Mouse (Mus musculus) limb, embryonic 11.5 days (tissue): ENCODE data around the gene Ormdl3. TPM values are rescaled to one million over a fixed set of nuclear protein-coding genes. Genes with fewer than 3 reads are reported as not detected.

Experiments used
- ATAC-seq: fragments of 200-750 bp; cut with Nextera tagmentation; 2 replicates; pipeline ENCODE4 v1.8.0; 2017; ENCODE audit warnings: low read depth; ENCODE audit not compliant: insufficient number of reproducible peaks, low FRiP score, low TSS enrichment
- DNase-seq: peaks from one replicate; pipeline ENCODE4 v3.0.0-alpha.2; 2015; ENCODE audit warnings: low spot score
- H3K27ac ChIP-seq: fragments of 300-500 bp; sonication (generic); replicated peaks from 2 replicates; pipeline ENCODE4 v1.5.1; 2014; ENCODE audit warnings: low read depth, mild to moderate bottlenecking, low read length
- H3K27me3 ChIP-seq: fragments of 300-500 bp; sonication (generic); 2 replicates; pipeline ENCODE4 v1.6.1; 2014; ENCODE audit warnings: mild to moderate bottlenecking, low read length, mixed read lengths; ENCODE audit not compliant: control insufficient read depth, insufficient read depth
- H3K36me3 ChIP-seq: fragments of 300-500 bp; sonication (generic); 2 replicates; pipeline ENCODE4 v1.6.1; 2014; ENCODE audit warnings: mild to moderate bottlenecking, low read length, moderate library complexity, mixed read lengths; ENCODE audit not compliant: control insufficient read depth, insufficient read depth
- H3K4me1 ChIP-seq: fragments of 300-500 bp; sonication (generic); 2 replicates; pipeline ENCODE4 v1.6.1; 2014; ENCODE audit warnings: low read length, mixed read lengths; ENCODE audit not compliant: control insufficient read depth, insufficient read depth
- H3K4me2 ChIP-seq: fragments of 300-500 bp; sonication (generic); 2 replicates; pipeline ENCODE4 v1.6.1; 2014; ENCODE audit warnings: low read depth, mild to moderate bottlenecking, moderate library complexity; ENCODE audit not compliant: severe bottlenecking
- H3K4me3 ChIP-seq: fragments of 300-500 bp; sonication (generic); 2 replicates; pipeline ENCODE4 v1.5.1; 2014; ENCODE audit warnings: low read depth, low read length
- H3K9ac ChIP-seq: fragments of 300-500 bp; sonication (generic); 2 replicates; pipeline ENCODE4 v1.6.1; 2014; ENCODE audit warnings: mild to moderate bottlenecking, low read length
- H3K9me3 ChIP-seq: fragments of 300-500 bp; sonication (generic); 2 replicates; pipeline ENCODE4 v1.6.1; 2016; ENCODE audit warnings: low read length; ENCODE audit not compliant: control insufficient read depth
- WGBS: fragments of 180-500 bp; shearing (Covaris S2); extraction: QIAGEN DNeasy Blood & Tissue Kit; methylation state at CpG from one replicate; pipeline ENCODE4 v1.1.7; 2014; 5-methylcytosine and 5-hydroxymethylcytosine counted together
- polyA plus RNA-seq: library from polyadenylated mRNA; unstranded; fragments of >200 nt; fragmentation: Nextera tagmentation; extraction: Ambion mirVana; gene quantifications from 2 replicates; pipeline ENCODE4 v1.2.1, GENCODE M21; 2014

Gene Ormdl3
- polyA plus RNA-seq, 1 experiment from 2014 or later = 9.6 TPM

DNA sequence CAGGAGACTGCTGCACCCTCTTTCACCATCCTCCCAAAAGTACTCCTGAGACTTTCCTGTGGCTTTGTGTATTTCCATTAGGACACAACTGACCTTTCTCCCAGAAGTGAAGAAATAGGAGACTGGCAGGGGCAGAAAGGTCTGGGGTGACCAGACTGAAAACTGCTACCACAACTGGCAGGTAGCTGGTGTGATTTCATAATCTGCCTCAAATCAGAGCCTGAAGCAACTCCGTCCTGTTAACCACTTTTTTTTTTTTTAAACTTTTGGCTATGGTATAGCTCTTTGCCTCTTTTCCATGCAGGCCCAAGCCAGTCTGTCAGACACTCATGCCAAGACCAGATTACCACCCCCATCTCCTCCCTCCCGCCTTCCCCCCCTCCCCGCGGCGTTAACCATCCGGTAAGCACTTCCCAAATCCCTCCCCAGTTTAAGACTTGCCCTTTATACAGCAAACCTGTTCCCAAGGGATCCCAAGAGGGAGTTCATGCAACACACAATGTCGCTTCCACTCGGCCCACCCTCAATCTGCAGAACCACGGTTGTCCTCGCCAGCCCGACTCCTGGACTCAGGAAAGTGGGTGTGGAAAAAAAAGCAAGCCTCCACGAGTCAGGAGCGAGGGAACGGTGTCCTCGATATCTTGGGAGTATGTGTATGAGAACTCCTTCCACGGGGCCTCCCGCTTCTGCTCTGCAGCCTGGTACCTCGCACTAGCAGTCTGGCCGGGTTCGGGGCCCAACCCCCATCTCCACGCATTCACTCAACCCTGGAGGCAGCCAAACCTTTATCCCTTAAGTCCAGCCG, 879 bp downstream of the Ormdl3 start:
- H3K27ac ChIP-seq = no peak overlapping the region
- no peaks in the 10 kb centered on the region for H3K27me3 ChIP-seq
- DNase-seq (no peak), ATAC-seq (peak; percentile 15; the same call in 1 of the 2 replicates)
- 1% methylated on average over 22 of the region's 22 CpGs for WGBS
- peak overlapping the region; percentile 83 for H3K4me3 ChIP-seq
- H3K4me1 ChIP-seq = peaks cover 16% of the 10 kb centered on the region
- H3K9me3 ChIP-seq = no peaks in the 10 kb centered on the region
- peak overlapping the region; percentile 81 for H3K9ac ChIP-seq
- H3K36me3 ChIP-seq = peaks cover 3% of the 10 kb centered on the region; the same call in 1 of the 2 replicates
- H3K4me2 ChIP-seq = peak overlapping the region; percentile 89

DNA sequence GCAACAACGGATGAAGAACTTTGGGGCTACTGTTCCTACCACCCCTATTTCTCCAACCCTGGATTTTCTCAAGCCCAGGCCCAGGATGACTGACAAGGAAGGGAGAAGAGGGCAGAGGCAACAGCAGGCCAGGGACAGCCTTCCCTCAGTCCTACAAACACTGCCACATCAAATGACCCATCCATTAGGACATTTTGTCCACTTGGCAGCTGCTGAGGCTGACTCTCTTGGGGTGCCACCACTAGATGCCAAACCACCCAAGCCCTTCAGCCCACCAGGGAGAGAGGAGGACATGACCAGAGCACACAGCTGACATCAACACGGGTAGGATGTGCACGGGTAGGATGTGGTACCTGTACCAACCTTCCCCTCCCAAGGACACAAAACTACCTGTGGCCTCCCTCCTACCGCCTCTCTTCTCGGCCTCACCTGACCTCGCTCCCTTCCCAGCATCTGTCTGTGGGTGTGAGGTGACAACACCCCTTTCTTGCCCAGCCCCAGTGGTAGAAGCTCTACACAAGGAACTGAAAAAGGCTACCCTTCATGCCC, 2.5 kb downstream of the Ormdl3 start:
- H3K9me3 ChIP-seq = no peaks in the 10 kb centered on the region
- H3K9ac ChIP-seq = no peak overlapping the region
- ATAC-seq (no peak), DNase-seq (no peak)
- no peaks in the 10 kb centered on the region for H3K27me3 ChIP-seq
- no peak overlapping the region for H3K4me2 ChIP-seq
- H3K4me3 ChIP-seq = no peak overlapping the region
- WGBS = 86% methylated on average over 6 of the region's 6 CpGs
- H3K27ac ChIP-seq = no peak overlapping the region
- peaks cover 16% of the 10 kb centered on the region for H3K4me1 ChIP-seq
- H3K36me3 ChIP-seq = peaks cover 5% of the 10 kb centered on the region; the same call in 1 of the 2 replicates

DNA sequence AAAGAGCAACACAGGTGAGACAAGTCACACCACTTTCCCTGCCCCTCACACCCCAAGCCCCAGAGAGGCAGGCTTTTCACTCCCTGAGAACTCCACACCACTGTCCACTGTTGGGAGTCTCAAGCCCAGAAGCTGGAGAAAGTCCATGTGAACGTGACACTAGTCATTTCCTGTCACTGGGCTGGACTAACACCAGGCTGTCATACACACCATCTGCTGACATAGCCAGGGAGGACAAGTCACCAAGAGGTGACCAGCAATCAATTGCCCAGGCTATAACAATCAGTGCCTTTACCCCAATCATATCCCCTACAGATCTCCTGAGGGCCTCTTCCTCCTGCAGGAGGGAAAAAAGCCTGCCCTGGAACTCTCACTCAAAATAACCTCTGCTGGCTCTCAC, 3.0 kb downstream of the Ormdl3 start:
- Histone ChIP-seq H3K9ac (no peak overlapping the region), H3K27ac (no peak overlapping the region), H3K36me3 (peaks cover 5% of the 10 kb centered on the region; the same call in 1 of the 2 replicates), H3K9me3 (no peaks in the 10 kb centered on the region), H3K4me1 (peaks cover 16% of the 10 kb centered on the region), H3K27me3 (no peaks in the 10 kb centered on the region), H3K4me2 (no peak overlapping the region), H3K4me3 (no peak overlapping the region)
- ATAC-seq = no peak
- 67% methylated on average over 1 of the region's 1 CpGs for WGBS
- no peak for DNase-seq

DNA sequence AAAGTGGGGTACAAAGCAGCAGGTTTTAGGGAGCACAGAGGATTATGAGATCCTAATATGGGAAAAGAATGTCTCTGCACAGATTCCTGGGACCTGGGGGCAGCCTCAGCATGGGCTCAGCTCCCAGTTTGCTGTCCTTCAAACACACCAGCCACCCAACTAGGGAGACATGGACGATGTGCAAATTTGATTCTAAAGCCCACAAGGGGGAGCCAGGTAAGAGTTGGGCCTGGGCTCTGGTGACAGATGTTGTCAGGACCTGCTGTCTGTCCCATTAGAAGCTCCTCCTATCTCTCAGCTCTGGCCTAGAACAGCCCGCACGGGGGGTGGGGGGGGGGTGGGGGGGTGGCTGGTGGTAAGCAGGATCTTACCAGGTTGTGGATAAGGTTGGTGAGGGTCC, 3.6 kb downstream of the Ormdl3 start:
- 31% methylated on average over 3 of the region's 3 CpGs for WGBS
- Histone ChIP-seq H3K4me1 (peaks cover 16% of the 10 kb centered on the region), H3K9ac (no peak overlapping the region), H3K27me3 (no peaks in the 10 kb centered on the region), H3K4me3 (no peak overlapping the region), H3K27ac (no peak overlapping the region), H3K9me3 (no peaks in the 10 kb centered on the region), H3K36me3 (peaks cover 5% of the 10 kb centered on the region; the same call in 1 of the 2 replicates), H3K4me2 (no peak overlapping the region)
- DNase-seq (no peak), ATAC-seq (no peak)

DNA sequence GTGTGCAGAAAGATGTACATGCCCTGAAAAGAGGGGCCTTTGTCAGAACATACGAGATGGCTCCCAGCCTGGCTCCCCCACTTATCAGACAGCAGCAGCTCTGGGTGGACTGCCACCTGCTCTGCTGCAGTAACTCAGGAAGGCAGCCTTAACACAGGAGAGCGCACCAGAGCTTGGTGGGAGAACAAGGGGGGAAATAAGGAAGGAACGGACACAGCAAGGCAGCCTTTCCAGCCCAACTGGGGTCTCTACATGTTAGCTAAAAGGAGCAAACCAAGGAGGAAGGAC, 4.0 kb downstream of the Ormdl3 start:
- WGBS = 93% methylated on average over 3 of the region's 3 CpGs
- peaks cover 16% of the 10 kb centered on the region for H3K4me1 ChIP-seq

DNA sequence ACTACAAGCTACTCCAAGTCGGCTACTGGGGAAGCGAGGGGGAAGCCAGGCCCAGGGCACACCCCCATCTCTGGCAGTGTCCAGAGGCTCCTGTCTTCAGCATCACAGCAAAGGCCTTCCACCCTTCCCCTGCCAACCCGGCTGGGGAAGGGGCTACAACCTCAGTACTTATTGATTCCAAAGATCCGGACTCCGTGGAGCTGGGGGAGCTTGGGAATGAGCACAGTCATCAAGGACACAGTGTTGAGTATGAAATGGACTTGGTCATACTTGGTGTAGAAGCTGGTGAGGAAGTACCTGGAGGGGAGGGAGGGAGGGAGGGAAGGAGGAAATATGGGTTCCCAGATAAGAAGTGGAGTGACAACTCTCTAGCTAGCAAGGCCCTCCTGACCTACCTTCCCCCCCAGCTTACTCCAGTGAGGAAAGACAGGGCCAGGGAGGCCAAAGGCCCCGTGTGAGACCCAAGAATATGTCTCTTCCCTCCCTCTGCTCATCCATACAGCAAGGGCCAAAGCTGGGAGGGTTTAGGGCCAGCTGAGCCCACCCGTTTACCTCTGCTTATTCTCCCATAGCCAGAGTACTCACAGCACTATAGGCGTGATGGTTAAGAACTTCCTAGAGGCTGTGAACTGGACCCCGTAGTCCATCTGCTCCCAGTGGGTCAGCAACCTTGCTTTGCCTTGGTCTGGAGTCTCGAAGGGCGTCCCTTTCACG, 4.5 kb downstream of the Ormdl3 start:
- no peak overlapping the region; the same call in 1 of the 2 replicates for H3K27ac ChIP-seq

More for the DNA sequence above, 4.0 kb downstream of the Ormdl3 start:
- Histone ChIP-seq H3K4me2 (no peak overlapping the region), H3K4me3 (no peak overlapping the region), H3K27me3 (no peaks in the 10 kb centered on the region), H3K27ac (no peak overlapping the region; the same call in 1 of the 2 replicates), H3K9ac (no peak overlapping the region), H3K9me3 (no peaks in the 10 kb centered on the region), H3K36me3 (peaks cover 5% of the 10 kb centered on the region; the same call in 1 of the 2 replicates)
- ATAC-seq (no peak), DNase-seq (no peak)

DNA sequence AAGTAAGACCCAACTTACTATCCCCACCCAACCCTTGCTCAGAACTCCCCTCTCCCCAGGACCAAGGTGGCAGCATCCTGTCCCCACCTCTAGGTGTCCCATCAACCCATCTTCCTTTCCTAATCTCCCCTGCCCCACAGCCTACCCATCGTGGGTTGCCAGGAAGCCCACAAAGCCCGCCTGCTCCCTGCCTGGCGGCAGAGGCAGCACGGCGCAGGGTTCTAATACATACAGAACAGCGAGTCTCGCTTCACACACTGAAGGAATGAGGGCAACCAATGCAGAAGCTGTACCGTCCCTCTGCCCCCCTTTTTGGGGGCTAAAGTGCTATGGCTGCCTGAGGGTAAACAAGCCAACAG, 5.2 kb downstream of the Ormdl3 start:
- H3K27ac ChIP-seq = no peak overlapping the region
- 88% methylated on average over 8 of the region's 8 CpGs for WGBS
- no peaks in the 10 kb centered on the region for H3K9me3 ChIP-seq
- peaks cover 5% of the 10 kb centered on the region; the same call in 1 of the 2 replicates for H3K36me3 ChIP-seq
- no peak overlapping the region for H3K4me2 ChIP-seq
- peaks cover 12% of the 10 kb centered on the region for H3K4me1 ChIP-seq
- H3K9ac ChIP-seq = no peak overlapping the region
- no peaks in the 10 kb centered on the region for H3K27me3 ChIP-seq
- no peak overlapping the region for H3K4me3 ChIP-seq
- ATAC-seq (no peak), DNase-seq (no peak)

More for the DNA sequence above, 4.5 kb downstream of the Ormdl3 start:
- 90% methylated on average over 12 of the region's 12 CpGs for WGBS
- no peaks in the 10 kb centered on the region for H3K9me3 ChIP-seq
- no peak overlapping the region for H3K4me2 ChIP-seq
- no peaks in the 10 kb centered on the region for H3K27me3 ChIP-seq
- H3K4me1 ChIP-seq = peaks cover 15% of the 10 kb centered on the region
- peaks cover 5% of the 10 kb centered on the region; the same call in 1 of the 2 replicates for H3K36me3 ChIP-seq
- ATAC-seq (no peak), DNase-seq (no peak)
- no peak overlapping the region for H3K4me3 ChIP-seq
- H3K9ac ChIP-seq = no peak overlapping the region

DNA sequence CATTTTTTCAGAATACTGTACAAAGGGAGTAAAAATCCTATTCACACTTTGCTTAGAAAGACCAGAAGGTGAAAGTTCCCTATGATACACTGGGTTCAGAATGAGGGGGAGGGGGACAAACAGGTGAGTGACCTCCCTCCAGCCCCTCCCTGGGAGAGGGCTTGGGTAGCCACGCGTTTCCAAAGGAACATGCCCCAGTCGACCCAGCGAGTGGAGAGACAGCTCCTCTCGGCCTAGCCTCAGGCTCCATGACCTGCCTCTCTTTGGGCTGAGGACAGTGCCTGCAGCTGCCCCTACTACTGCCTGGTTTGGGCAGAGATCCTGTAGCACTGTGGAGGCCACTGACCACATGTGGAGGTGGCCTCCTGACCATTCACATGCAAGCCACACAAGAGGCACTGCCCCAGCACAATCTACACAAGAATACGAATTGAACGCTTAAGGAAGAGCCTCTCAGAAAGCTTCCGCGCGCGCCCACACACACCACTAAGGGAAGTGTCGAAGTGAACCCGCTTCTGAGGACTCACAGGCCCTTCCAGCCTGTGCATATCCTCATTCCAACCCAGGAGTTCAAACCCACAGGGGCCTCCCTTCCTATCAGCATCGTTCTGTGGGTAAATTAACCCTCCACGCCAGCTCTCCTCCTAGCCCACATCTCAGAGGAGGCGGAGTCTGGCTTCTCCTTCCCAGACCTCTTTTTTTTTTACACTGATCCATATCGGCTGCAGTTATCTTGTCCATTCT, 5.7 kb downstream of the Ormdl3 start:
- H3K27ac ChIP-seq = no peak overlapping the region
- no peak for ATAC-seq

More for the DNA sequence above, 5.7 kb downstream of the Ormdl3 start:
- no peaks in the 10 kb centered on the region for H3K27me3 ChIP-seq
- WGBS = 79% methylated on average over 17 of the region's 17 CpGs
- no peak overlapping the region for H3K9ac ChIP-seq
- H3K4me2 ChIP-seq = no peak overlapping the region
- H3K9me3 ChIP-seq = no peaks in the 10 kb centered on the region
- H3K4me3 ChIP-seq = no peak overlapping the region
- H3K36me3 ChIP-seq = peaks cover 5% of the 10 kb centered on the region; the same call in 1 of the 2 replicates
- peaks cover 12% of the 10 kb centered on the region for H3K4me1 ChIP-seq
- DNase-seq = no peak
